Mouse (Mus musculus) thymus, postnatal 14 days (tissue): Measurements from ENCODE around the gene Svbp.

Experiments used
- DNase-seq: peaks from one replicate; pipeline ENCODE4 v3.0.0; 2021

Svbp gene

GRCm38 (mm10) chr4:119191273-119191672 is 3.8 kb upstream of the Svbp start:
- DNase-seq, result no peak

DNA sequence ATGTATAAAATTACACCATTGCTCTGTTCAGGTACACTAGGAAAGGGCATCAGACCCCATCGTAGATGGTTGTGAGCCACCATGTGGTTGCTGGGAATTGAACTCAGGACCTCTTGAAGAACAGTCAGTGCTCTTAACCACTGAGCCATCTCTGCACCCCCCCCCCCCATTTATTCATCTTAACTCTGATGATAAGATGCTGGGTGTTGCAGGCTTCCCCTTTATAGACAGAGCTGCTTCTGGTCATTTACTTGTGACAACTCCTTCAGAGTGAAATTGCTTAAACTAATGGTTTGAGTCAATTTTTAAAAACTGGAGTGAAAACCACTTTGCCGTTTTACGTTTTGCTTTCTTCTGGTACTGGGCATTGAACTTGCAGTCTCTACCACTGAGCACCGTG is 2.3 kb upstream of the Svbp start:
- DNase-seq, result no peak

DNA sequence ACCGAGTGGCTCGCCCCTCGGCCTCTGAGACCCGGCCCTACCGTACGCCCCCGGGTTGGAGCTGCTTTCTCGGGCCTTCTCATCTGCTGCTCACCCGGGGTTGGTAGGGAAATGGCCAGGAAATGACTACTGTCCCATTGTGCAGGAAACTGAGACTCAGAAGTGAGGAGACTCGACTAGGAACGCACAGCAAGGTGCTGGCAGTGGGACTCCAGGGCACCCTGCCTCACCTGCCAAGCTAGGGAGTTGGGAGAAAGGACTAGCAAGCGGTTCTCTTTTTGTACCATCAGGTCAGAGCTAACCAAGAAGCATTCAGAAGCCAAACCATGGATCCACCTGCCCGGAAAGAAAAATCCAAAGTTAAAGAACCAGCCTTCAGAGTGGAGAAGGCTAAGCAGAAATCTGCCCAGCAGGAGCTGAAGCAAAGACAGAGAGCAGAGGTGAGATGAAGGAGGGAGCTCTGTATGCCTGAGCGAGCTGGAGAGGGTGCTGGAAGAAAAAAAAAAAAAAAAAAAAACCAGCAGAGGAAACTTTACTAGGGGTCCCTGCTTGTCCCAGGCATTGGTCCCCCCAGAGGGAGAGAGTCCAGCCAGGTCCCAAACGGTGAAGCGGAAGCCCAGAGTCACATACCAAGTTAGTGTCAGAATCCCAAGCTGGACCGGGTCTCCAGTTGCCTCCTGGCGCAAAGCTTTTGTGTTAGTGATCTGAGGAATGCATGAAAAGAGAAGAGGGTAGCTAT is 645 bp downstream of the Svbp start:
- peak; percentile 14 for DNase-seq

DNA sequence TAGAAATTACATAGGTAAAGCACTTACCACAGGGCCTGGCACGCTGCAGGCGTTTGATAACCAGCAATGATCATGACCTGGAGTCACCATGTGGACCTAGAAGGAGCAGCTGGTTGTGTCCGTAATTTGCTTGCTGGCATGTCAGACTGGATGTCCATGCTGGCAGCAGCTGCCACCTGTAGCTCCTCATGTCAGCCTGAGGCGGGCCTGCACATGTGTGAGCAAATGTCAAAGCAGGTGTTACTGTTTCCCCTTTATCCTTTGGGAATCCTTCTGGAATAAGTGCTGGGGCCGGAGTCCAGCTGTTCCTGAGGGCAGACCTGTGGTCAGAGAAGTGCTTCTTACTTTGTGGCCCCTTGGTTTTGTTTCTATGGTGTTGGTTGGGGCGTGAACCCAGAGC is 3.0 kb downstream of the Svbp start:
- no peak for DNase-seq

- DNase-seq, result peak; percentile 67
Measured at GRCm38 (mm10) chr4:119204672-119205071, 9.6 kb downstream of the Svbp start.

GRCm38 (mm10) chr4:119216667-119217066 is 21.6 kb downstream of the Svbp start:
- DNase-seq, result no peak

GRCm38 (mm10) chr4:119218169-119218568 is 23.1 kb downstream of the Svbp start, which contains the start of gene Tmem269:
TSS of gene Tmem269 (minus strand) at chr4:119218217.
- DNase-seq, result no peak

GRCm38 (mm10) chr4:119223696-119224095 is 28.6 kb downstream of the Svbp start:
- DNase-seq, result peak; percentile 29

DNA sequence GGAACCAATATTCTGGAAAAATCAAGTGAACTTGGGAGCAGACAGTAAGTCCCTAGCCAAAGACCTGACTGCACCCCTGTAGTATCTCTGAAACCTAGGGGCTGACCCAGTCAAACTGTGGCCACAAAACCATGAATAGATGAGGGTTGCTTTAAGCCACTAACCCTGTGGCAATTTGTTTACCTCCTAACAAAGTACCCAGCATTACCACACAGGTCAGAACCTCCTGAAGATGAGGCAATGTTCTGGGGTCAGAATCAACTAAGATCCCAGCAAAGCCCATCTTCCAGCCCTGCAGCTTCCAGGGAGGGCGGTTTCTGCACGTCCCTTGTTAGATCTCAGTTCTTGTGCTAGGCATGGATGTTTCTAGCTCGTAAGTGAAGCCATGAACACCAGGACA is 29.4 kb downstream of the Svbp start:
- no peak for DNase-seq

DNA sequence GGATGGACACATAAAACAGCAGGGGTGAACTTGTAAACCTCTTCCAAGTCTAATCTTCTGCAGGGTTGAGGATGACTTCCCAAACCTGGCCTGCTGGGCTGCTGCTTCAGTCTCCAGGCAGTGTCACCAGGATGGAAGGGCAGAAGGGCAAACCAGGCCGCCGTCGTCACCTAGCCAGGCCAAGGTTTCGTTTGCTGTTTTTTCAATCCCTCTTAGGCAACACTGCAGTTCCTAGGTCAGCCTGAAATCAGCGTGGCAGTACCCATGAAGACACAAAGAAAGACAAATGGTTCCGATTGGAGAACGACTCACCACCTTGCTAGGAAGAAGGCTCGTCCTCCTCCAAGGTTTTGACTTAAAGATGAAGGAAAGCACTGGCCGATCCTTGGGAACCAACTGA is 30.6 kb downstream of the Svbp start:
- DNase-seq, result no peak

DNA sequence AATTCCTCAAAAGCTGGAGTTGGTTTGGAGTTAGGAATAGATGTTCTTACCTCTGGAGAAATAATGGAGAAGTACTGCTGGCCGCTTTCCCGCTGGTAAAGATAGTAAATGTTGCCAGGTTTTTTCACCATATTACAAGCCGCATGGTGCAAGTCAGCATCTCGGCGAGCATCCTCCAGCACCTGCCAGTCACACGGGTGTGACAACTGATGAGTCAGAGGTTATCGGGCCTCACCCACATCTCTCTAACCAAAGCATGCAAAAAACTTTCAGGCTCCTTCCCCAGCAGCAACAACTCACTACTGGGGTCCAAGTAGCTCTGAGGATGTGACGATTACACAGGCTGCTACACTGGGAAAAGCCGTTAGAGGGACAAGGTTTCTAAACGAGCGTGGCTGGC is 31.6 kb downstream of the Svbp start:
- no peak for DNase-seq

GRCm38 (mm10) chr4:119232410-119233255 is 37.5 kb downstream of the Svbp start, which contains the start of the genes AU022252 and P3h1:
TSS of gene AU022252 (minus strand) at chr4:119232712.
TSS of gene P3h1 (plus strand) at chr4:119232915.
- peak; percentile 100 for DNase-seq

DNA sequence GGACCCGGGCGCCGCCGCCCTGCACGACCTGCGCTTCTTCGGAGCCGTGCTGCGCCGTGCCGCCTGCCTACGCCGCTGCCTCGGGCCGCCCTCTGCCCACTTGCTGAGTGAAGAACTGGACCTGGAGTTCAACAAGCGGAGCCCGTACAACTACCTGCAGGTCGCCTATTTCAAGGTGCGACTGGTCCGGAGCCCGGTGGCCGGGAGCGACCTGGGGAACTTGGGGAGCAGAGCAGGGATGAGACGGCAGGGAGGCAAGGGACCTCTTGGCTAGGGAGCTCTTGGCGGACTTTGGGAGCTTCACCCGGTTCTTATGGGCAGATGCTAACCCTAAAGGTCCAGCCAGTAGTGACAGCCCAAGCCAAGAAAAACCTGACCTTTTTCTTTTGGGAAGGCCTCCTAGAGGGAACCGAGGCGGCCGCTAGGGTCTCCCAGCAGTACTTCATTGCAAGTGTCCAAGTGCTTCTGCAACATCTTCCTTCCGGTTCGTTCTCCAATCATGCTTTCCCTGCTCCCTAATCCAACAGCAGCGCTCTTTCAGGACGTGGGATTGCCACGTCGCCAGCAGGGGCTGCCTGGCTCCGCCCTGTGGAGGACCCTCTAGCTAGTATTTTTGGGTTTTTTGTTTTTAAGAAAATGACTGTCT is 38.3 kb downstream of the Svbp start:
- DNase-seq, result no peak

GRCm38 (mm10) chr4:119234348-119234747 is 39.2 kb downstream of the Svbp start:
- no peak for DNase-seq

GRCm38 (mm10) chr4:119238661-119239060 is 43.6 kb downstream of the Svbp start:
- no peak for DNase-seq

GRCm38 (mm10) chr4:119239181-119239682 is 44.1 kb downstream of the Svbp start:
- peak; percentile 44 for DNase-seq

DNA sequence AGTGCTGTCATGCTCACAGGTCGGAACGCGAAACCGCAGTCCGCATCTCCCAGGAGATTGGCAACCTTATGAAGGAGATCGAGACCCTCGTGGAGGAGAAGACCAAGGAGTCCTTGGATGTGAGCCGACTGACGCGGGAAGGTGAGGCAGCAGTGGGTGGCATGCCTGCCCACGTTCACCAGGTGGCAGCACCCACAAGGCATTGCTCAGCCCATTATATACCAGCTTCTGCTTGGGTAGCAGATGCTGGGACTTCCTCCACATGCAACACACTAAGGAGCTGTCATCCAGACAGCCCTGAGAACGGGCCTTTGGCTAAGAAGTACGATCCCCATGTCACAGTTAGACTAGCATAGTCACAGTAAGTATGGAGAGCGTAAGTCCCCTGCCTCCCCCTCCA is 46.6 kb downstream of the Svbp start:
- peak; percentile 56 for DNase-seq

- DNase-seq, result no peak
Measured at GRCm38 (mm10) chr4:119242571-119242970, 47.5 kb downstream of the Svbp start.

GRCm38 (mm10) chr4:119244468-119245240 is 49.5 kb downstream of the Svbp start:
- DNase-seq, result no peak

- DNase-seq, result no peak
Measured at GRCm38 (mm10) chr4:119245556-119245955, 50.5 kb downstream of the Svbp start.

- DNase-seq, result no peak
Measured at GRCm38 (mm10) chr4:119245961-119246360, 50.9 kb downstream of the Svbp start.

- DNase-seq, result peak; percentile 49
Measured at GRCm38 (mm10) chr4:119246688-119247225, 51.7 kb downstream of the Svbp start.
